Mouse (Mus musculus): Measurements from ENCODE around the gene Olfr56.

DNA sequence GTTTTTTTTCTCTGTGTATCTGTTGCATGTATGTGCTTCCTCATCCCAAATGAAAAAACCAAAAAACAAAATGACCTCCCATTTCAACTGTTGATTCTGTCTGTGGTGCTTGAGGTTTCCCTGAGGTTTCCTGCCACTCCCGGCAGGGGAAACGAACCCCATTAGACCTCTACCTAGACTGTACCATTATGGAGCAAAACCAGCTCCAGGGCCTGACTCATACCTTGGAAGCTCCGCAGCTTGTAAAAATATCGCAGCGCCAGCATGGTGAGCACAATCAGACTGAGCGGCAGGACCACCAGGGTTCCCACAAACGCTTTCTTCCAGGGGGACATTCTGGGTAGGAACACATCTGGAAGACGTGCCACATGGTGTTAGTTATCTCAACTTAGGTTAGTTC, 196.7 kb downstream of the Olfr56 start:
- no peak for TF ChIP-seq POLR2A (IDR thresholded peaks at IDR 0.05; ENCODE audit: insufficient read depth, low read depth, low read length)
- TF ChIP-seq CTCF (IDR thresholded peaks at IDR 0.05; ENCODE audit: insufficient read depth, low read depth, low read length), result no peak
